Mouse (Mus musculus) forebrain, embryonic 15.5 days (tissue): ENCODE measurements at regions not wholly inside any gene's neighbourhood (a gene's known extent, or its start where the extent isn't known, plus 50 kb on each side); places are given as distances from the start of the nearest gene placed in this dataset.

ENCODE experiments used
- ATAC-seq: fragments of 200-750 bp; cut with Nextera tagmentation; replicated peaks from 2 replicates; pipeline ENCODE4 v1.8.0; 2017; ENCODE audit warnings: mild to moderate bottlenecking, moderate TSS enrichment, moderate library complexity
- H3K27ac ChIP-seq: fragments of 300-500 bp; sonication (generic); replicated peaks from 2 replicates; pipeline ENCODE4 v1.5.1; 2015; ENCODE audit warnings: mild to moderate bottlenecking, inconsistent platforms
- H3K27me3 ChIP-seq: fragments of 300-500 bp; sonication (generic); 2 replicates; pipeline ENCODE4 v1.6.1; 2015; ENCODE audit warnings: inconsistent platforms
- H3K36me3 ChIP-seq: fragments of 300-500 bp; sonication (generic); 2 replicates; pipeline ENCODE4 v1.6.1; 2015; ENCODE audit warnings: mild to moderate bottlenecking, inconsistent platforms
- H3K4me1 ChIP-seq: fragments of 300-500 bp; sonication (generic); 2 replicates; pipeline ENCODE4 v1.6.1; 2015; ENCODE audit warnings: inconsistent platforms
- H3K4me2 ChIP-seq: fragments of 300-500 bp; sonication (generic); replicated peaks from 2 replicates; pipeline ENCODE4 v1.6.1; 2015; ENCODE audit warnings: mild to moderate bottlenecking, inconsistent platforms
- H3K4me3 ChIP-seq: fragments of 300-500 bp; sonication (generic); 2 replicates; pipeline ENCODE4 v1.5.1; 2015; ENCODE audit warnings: mild to moderate bottlenecking, inconsistent platforms
- H3K9ac ChIP-seq: fragments of 300-500 bp; sonication (generic); replicated peaks from 2 replicates; pipeline ENCODE4 v1.6.1; 2015; ENCODE audit warnings: mild to moderate bottlenecking, inconsistent platforms
- H3K9me3 ChIP-seq: fragments of 300-500 bp; sonication (generic); 2 replicates; pipeline ENCODE4 v1.6.1; 2016; ENCODE audit warnings: inconsistent platforms
- WGBS: fragments of 180-500 bp; shearing (Covaris S2); methylation state at CpG from one replicate; pipeline ENCODE4 v1.1.7; 2015; ENCODE audit warnings: mixed read lengths; 5-methylcytosine and 5-hydroxymethylcytosine counted together

GRCm38 (mm10) chr1:169439621-169440020 lies 91.6 kb downstream of the Nuf2 start:
- peak; percentile 69 for ATAC-seq
- Histone ChIP-seq H3K27me3 (no peaks in the 10 kb centered on the region), H3K4me3 (no peak overlapping the region), H3K9me3 (no peaks in the 10 kb centered on the region), H3K9ac (no peak overlapping the region), H3K4me2 (no peak overlapping the region), H3K27ac (peak overlapping the region; percentile 50; the same call in 1 of the 2 replicates), H3K4me1 (peaks cover 11% of the 10 kb centered on the region; the same call in 1 of the 2 replicates), H3K36me3 (no peaks in the 10 kb centered on the region)
- 36% methylated on average over 2 of the region's 2 CpGs for WGBS

- Histone ChIP-seq H3K9ac (no peak overlapping the region), H3K4me1 (peaks cover 11% of the 10 kb centered on the region; the same call in 1 of the 2 replicates), H3K4me3 (no peak overlapping the region), H3K36me3 (no peaks in the 10 kb centered on the region), H3K27ac (no peak overlapping the region), H3K27me3 (no peaks in the 10 kb centered on the region), H3K9me3 (no peaks in the 10 kb centered on the region), H3K4me2 (no peak overlapping the region)
- WGBS = 63% methylated on average over 3 of the region's 3 CpGs
- ATAC-seq = no peak
Observed at GRCm38 (mm10) chr1:169438006-169438405, 93.3 kb downstream of the Nuf2 start.

DNA sequence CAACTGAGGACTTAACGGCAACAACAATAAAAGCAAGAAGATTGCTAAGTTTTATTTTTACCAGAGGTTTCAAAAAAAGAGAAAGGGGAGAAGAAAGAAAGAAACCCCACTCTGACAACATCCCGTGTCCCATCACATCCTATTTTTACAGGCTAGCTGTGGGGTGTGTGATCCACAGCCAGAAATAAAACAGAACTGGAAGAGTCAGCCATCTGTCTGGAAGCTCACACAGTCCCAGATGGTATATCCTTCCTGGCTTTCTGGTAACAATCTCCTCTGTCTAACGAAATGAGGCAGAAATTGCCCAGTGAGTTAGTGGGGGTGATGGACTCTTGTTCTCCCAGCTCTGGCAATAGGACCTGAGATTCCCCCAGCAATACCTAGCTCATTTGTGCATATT lies 108.9 kb downstream of the Nuf2 start:
- Histone ChIP-seq H3K4me2 (no peak overlapping the region), H3K9ac (no peak overlapping the region), H3K9me3 (no peaks in the 10 kb centered on the region), H3K4me3 (no peak overlapping the region), H3K27ac (peak overlapping the region; percentile 50), H3K27me3 (no peaks in the 10 kb centered on the region), H3K4me1 (no peaks in the 10 kb centered on the region), H3K36me3 (no peaks in the 10 kb centered on the region)
- peak; percentile 85 for ATAC-seq
- whole genome bisulfite sequencing = 49% methylated on average over 3 of the region's 3 CpGs

GRCm38 (mm10) chr1:169421671-169422070 lies 109.6 kb downstream of the Nuf2 start:
- no peak overlapping the region for H3K4me2 ChIP-seq
- H3K27me3 ChIP-seq = no peaks in the 10 kb centered on the region
- H3K4me3 ChIP-seq = no peak overlapping the region
- H3K9ac ChIP-seq = no peak overlapping the region
- no peaks in the 10 kb centered on the region for H3K9me3 ChIP-seq
- no peak overlapping the region for H3K27ac ChIP-seq
- no peaks in the 10 kb centered on the region for H3K36me3 ChIP-seq
- WGBS = 32% methylated on average over 1 of the region's 1 CpGs
- H3K4me1 ChIP-seq = no peaks in the 10 kb centered on the region
- peak; percentile 82 for ATAC-seq

GRCm38 (mm10) chr1:169418665-169419045 lies 112.6 kb downstream of the Nuf2 start:
- no peak overlapping the region for H3K4me2 ChIP-seq
- no peak for ATAC-seq
- H3K9me3 ChIP-seq = no peaks in the 10 kb centered on the region
- H3K36me3 ChIP-seq = no peaks in the 10 kb centered on the region
- no peak overlapping the region for H3K27ac ChIP-seq
- H3K4me1 ChIP-seq = no peaks in the 10 kb centered on the region
- no peak overlapping the region for H3K4me3 ChIP-seq
- H3K27me3 ChIP-seq = no peaks in the 10 kb centered on the region
- H3K9ac ChIP-seq = no peak overlapping the region
- 76% methylated on average over 4 of the region's 4 CpGs for WGBS

- Histone ChIP-seq H3K9me3 (no peaks in the 10 kb centered on the region), H3K4me1 (no peaks in the 10 kb centered on the region), H3K36me3 (no peaks in the 10 kb centered on the region), H3K4me3 (no peak overlapping the region), H3K27ac (no peak overlapping the region), H3K4me2 (no peak overlapping the region), H3K27me3 (no peaks in the 10 kb centered on the region), H3K9ac (no peak overlapping the region)
- ATAC-seq = no peak
- 57% methylated on average over 10 of the region's 10 CpGs for WGBS
Observed at GRCm38 (mm10) chr1:169417979-169418664, 113.1 kb downstream of the Nuf2 start.

DNA sequence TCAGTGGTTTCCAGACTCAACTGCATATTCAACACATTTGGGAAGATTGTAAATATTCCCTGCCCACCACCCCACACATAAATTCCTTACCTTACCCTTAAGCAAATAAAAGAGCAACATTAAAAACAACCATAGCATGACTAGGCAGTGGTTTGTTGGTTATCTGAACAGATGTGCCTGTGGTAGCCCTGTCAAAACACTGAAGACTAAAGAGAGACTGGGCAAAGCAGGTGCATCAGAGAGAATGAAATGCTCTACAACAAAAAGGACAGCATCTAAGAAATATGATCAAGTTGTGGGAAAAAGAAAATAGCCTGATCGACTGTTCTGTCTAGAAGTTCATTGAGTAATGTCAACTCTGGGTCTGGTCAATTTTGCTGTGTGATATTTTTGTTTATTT lies 114.6 kb downstream of the Nuf2 start:
- Histone ChIP-seq H3K4me3 (no peak overlapping the region), H3K36me3 (no peaks in the 10 kb centered on the region), H3K4me1 (no peaks in the 10 kb centered on the region), H3K4me2 (no peak overlapping the region), H3K27ac (no peak overlapping the region), H3K27me3 (no peaks in the 10 kb centered on the region), H3K9me3 (no peaks in the 10 kb centered on the region), H3K9ac (no peak overlapping the region)
- ATAC-seq = no peak
- WGBS = 76% methylated on average over 1 of the region's 1 CpGs

DNA sequence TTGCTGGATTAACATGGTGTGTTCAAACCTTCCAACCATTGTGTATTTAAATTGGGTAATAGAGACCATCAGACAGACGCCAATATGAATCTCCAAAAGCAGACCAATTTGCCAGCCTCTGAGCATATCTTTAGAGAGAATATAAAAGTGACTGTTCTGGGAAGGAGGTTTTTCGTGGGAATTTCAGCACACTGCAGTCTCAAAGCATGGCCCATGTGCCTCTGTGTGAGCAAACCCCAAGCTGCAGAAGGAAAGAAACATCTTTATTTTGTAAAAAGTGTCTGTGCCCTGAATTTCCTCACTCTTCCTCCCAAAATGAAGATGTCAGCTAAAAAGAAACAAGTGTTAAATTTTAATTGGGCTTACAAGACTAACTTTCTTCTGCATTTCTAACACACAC lies 123.1 kb downstream of the Nuf2 start:
- Histone ChIP-seq H3K9ac (no peak overlapping the region), H3K4me1 (no peaks in the 10 kb centered on the region), H3K4me2 (no peak overlapping the region), H3K9me3 (no peaks in the 10 kb centered on the region), H3K4me3 (no peak overlapping the region), H3K27me3 (no peaks in the 10 kb centered on the region), H3K27ac (no peak overlapping the region), H3K36me3 (no peaks in the 10 kb centered on the region)
- ATAC-seq = no peak
- WGBS = 55% methylated on average over 2 of the region's 2 CpGs

DNA sequence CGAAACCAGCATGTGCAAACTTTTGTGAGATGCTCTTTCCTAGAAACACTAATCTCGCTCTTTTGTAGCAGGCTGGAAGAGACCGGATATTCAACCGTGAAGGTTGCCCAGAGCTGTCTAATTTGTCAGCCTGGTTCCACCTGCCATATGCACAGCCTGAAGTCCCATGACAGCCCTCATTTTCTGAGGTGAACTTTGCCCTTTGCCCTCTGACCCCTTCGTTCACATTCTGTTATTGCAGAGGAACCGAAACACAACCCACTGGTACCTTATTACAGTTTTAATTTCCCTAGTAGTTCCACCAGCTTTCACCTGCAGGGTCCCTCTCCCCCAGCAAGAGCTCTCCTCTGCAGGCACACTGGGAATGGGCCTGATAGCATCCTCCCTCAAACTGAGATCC lies 130.4 kb downstream of the Nuf2 start:
- Histone ChIP-seq H3K27me3 (no peaks in the 10 kb centered on the region), H3K36me3 (no peaks in the 10 kb centered on the region), H3K4me2 (no peak overlapping the region), H3K4me3 (no peak overlapping the region), H3K27ac (no peak overlapping the region), H3K9ac (no peak overlapping the region), H3K4me1 (no peaks in the 10 kb centered on the region), H3K9me3 (no peaks in the 10 kb centered on the region)
- no peak for ATAC-seq
- WGBS = 73% methylated on average over 6 of the region's 6 CpGs

- H3K4me3 ChIP-seq = no peak overlapping the region
- no peaks in the 10 kb centered on the region for H3K4me1 ChIP-seq
- no peaks in the 10 kb centered on the region for H3K36me3 ChIP-seq
- 91% methylated on average over 4 of the region's 4 CpGs for WGBS
- ATAC-seq = no peak
- no peak overlapping the region for H3K9ac ChIP-seq
- H3K27ac ChIP-seq = no peak overlapping the region
- H3K27me3 ChIP-seq = no peaks in the 10 kb centered on the region
- no peak overlapping the region for H3K4me2 ChIP-seq
- no peaks in the 10 kb centered on the region for H3K9me3 ChIP-seq
Observed at GRCm38 (mm10) chr1:169397371-169397770, 133.9 kb downstream of the Nuf2 start.

- no peak overlapping the region for H3K9ac ChIP-seq
- H3K4me1 ChIP-seq = peaks cover 14% of the 10 kb centered on the region; the same call in 1 of the 2 replicates
- no peak overlapping the region for H3K4me2 ChIP-seq
- ATAC-seq = no peak
- no peaks in the 10 kb centered on the region for H3K9me3 ChIP-seq
- 85% methylated on average over 1 of the region's 1 CpGs for WGBS
- H3K4me3 ChIP-seq = no peak overlapping the region
- H3K27me3 ChIP-seq = no peaks in the 10 kb centered on the region
- no peak overlapping the region for H3K27ac ChIP-seq
- no peaks in the 10 kb centered on the region for H3K36me3 ChIP-seq
Observed at GRCm38 (mm10) chr1:169387056-169387455, 144.2 kb downstream of the Nuf2 start.

- no peak overlapping the region for H3K4me2 ChIP-seq
- no peaks in the 10 kb centered on the region for H3K27me3 ChIP-seq
- WGBS = 74% methylated on average over 10 of the region's 10 CpGs
- no peak for ATAC-seq
- 0 out of 2 replicates have a peak overlapping the region, but pooled peaks have one; percentile 3 for H3K27ac ChIP-seq
- H3K4me3 ChIP-seq = no peak overlapping the region
- no peaks in the 10 kb centered on the region for H3K9me3 ChIP-seq
- H3K9ac ChIP-seq = no peak overlapping the region
- H3K36me3 ChIP-seq = no peaks in the 10 kb centered on the region
- peaks cover 14% of the 10 kb centered on the region; the same call in 1 of the 2 replicates for H3K4me1 ChIP-seq
Observed at GRCm38 (mm10) chr1:169385740-169386424, 145.4 kb downstream of the Nuf2 start.
